Mouse (Mus musculus) heart, adult 18-20 months (tissue): ENCODE results near the gene Itsn2. TPM values are rescaled to one million over a fixed set of nuclear protein-coding genes. Genes with fewer than 3 reads are reported as not detected.
"Not testable (repeated sequence)": the region's sequence is repeated elsewhere in the genome, so short reads cannot be mapped to it uniquely, and the experiment has no call there.

ENCODE experiments used
- DNase-seq, 2 experiments: peaks; one replicate each; pipeline ENCODE4 v3.0.0; 2021 to 2022; ENCODE audit warnings: mixed read lengths in 1 of 2
- long read RNA-seq, 2 experiments: library from polyadenylated mRNA; stranded (forward); transcript quantifications; one replicate each; pipeline ENCODE4 v2.0.0; 2021
- total RNA-seq, 2 experiments: library from RNA; stranded (reverse); gene quantifications; 2 replicates each; pipeline ENCODE4 v1.2.3; 2021

Itsn2 gene
- total RNA-seq: 10 to 100 TPM; 36.6 to 37.3 TPM
- long read RNA-seq, experiment 1, full-length matches to known transcripts: 3 of 8 reads
- long read RNA-seq, experiment 1, partial matches to known transcripts: 3 of 8 reads
- long read RNA-seq, experiment 1, other reads (novel, unspliced or antisense): 2 of 8 reads
- long read RNA-seq, experiment 2, full-length matches to known transcripts: 2 of 4 reads
- long read RNA-seq, experiment 2, partial matches to known transcripts: 2 of 4 reads
- long read RNA-seq, experiment 2, other reads (novel, unspliced or antisense): 0 of 4 reads

DNA sequence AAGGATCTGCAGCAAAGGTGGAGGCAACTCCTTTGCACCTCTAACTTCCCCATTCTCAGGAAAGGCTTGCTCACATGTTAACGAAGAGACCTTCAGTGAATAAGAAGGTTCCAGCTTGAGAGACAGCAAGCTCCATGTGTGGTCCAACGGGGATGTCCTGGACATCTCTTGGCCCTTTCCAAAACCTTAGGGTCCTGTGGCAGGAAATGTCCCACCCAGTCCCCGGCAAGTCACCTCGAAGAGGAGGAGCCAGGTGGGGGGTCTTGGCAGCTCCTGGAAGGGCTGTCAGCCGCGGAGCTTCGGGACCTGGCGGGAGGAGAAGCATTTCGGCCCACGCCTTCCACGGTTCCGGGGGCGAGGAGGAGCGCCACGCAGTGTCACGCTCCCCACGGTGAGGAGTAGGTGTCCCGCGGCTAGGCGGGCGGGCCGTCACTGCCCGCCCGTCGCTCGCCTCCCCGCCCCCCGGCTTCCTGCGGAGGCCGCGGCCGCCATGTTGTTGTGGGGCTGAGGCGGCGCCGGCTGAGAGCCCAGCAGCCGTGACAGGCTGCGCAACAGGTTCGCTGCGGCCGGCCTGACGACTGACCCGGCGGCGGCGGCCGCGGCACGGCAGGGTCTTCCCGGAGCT is at the start of gene Itsn2, which contains the start of gene Gm3625:
Gene Itsn2, plus strand, starts transcription at position 98 of the 625 bp plus-strand sequence.
Gene Gm3625, minus strand, starts transcription at position 387 of the 625 bp plus-strand sequence.
- DNase-seq: peak; percentile 82 to 85

DNA sequence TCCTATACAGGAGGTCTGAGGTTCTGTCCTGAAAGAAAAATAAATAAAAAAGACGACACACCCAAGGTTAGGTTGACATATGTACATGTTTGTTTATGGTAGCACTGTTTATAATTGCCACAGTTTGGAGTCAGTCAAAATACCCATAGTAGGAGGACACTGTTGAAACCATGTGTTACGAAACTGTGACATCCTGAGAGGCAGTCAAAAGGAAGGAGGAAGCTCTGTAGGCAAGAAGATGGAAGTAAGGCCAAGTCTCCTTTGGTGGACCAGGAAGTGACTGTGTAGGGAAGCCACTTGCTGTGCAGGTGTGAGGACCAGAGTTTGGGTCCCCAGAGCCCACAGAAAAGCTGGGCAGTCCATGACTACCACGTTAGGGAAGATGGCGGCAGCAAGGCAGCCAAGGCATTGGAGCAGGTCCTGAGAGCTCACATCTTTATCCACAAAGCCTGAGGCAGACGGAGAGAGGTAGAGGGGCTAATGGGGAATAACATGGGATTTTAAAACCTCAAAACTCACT is 48.0 kb upstream of the Itsn2 start:
- DNase-seq: no peak

DNA sequence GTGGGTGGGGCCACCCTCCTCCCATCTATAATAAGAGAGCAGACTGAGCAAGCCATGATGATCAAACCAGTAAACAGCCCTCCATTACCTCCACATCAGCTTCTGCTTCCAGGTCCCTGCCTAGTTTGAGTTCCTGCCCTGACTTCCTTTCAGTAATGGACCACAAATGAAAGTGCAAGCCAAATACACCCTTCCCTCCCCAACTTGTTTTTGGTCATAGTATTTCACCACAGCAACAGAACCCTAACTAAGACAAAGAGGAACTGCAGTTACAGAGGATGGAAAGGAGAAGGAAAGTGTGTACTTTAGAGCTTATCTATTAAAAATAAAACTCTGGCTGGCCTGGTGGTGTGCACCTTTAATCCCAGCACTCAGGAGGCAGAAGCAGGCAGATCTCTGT is 47.0 kb upstream of the Itsn2 start:
- no peak for DNase-seq

DNA sequence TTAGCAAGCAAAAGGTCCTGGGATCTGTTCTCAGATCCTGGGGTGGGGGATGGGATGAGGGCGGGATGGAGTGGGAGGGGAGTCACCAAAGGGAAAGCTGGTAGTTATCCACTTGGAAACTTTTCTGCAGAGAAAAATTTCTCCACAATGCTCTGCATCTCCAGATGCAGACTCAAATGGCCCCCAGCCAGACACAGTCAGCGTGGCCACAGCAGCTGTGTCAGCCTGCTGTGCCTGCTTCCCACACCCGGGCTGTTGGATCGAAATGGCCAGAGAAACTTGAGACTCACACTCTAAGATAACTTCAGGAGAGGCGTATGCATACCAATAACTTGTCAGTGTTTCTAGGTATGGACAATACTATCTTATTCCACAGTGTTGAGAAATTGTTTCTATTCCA is 45.9 kb upstream of the Itsn2 start:
- peak; percentile 73 to 79 for DNase-seq

DNA sequence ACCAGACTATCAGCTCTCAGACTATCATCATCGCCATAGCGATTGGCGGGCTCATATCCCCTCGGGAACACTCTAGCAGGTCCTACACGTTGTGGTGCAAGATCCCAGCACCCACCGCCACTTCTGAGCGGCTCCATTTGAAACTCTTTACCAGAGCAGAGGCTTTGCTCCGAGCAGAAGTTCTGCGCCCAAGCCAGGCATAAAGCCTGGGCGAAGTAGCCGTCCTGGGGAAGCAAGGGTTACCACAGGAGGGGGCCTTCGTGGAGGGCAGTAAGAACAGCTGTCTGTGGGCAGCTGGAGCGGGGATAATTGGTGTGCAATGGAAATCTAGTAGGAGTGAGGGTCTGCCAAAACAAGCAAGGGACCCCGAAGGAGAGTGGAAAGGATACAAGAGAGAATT is 44.9 kb upstream of the Itsn2 start:
- DNase-seq: no peak

DNA sequence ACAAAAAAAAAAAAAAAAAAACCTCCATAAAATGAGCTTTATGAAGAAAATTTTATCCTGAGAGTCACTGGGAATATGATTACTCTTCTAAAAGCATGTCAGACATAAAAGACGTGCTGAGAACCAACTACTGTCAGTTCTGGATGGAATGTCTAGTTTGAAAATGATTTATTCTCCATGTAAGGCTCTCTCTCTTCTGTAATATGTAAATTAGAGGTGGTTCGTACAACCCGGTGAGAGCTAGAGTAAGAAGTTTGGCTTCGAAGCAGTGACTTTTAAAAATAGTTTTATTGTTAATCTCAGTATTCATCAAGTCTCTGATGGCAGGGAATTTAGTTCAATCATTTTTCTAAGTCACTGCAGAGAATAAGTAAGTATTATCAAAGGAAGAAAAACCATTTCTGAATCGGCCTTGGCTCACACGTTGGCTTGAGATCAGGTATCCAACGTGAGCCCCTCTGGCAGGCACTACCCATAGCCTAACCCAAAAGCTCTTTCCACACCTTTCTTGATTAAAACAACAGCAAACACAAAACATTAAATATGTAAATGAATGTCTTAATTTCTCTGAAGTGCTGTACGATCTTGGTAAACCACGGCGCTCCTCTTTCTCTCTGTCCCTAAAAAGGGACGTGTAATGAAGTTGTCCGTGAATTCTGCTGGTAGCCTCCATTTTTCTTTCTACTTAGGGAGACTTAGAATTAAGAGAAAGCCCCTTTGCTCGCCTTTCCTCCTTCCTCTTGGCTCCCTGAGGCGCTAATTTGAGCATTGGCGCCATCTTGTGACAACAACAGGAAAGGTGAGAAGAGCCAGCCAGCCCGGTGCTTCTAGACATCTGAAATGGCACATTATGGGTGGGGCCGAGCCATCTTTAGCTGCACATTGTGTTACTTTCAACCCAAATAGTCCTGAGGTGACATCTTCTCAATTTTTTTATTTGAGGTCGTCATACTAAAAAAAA is 44.1 kb upstream of the Itsn2 start:
- DNase-seq: peak; percentile 81 to 86

DNA sequence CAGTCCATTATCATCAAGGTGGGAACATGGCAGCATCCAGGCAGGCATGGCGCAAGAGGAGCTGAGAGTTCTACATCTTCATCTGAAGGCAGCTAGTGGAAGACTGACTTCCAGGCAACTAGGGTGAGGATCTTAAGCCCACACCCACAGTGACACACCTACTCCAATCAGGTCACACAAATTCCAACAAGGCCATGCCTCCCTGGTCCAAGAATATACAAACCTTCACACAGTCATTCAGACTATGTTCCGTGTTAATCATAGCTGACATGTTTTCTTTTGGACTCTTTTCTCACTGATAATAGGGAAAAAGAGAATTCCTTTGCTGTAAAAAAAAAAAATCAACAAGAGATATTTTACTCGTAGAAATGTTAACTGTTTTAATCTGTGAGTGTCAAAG is 38.7 kb upstream of the Itsn2 start:
- not testable (repeated sequence) for DNase-seq

DNA sequence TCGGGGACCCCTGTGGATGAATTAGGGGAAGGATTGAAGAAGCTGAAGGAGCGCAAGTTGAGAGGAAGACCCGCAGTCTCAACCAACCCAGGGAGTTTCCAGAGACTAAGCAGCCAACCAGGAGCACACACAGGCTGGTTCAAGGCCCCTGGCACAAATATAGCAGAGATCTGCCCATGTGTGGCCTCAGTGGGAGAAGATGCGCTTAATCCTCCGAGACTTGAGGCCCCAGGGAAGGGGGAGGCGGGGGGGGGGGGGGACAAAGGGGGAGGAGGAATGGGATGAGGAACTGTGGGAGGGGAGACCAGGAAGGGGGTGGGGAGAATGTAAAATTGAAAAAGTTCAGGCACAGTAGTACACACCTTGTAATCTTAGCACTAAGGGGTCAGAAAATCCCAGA is 37.0 kb upstream of the Itsn2 start:
- DNase-seq: no peak

DNA sequence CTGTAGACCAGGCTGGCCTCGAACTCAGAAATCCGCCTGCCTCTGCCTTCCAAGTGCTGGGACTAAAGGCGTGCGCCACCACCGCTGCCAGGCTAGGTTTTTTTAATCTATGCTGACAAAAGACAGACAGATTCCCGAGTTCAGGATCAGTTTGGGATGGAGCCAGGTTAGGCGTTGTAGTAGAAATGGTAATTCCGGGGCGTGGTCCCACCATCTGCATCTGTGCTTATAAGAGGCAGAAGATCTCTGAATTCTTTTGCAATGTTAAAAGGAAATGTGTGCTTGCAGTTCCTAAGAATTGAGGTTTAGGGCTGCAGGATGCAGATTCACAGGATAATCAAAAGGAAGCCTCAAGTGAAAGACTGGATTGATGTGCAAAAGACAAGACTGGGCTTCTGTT is 35.5 kb upstream of the Itsn2 start:
- DNase-seq: no peak

DNA sequence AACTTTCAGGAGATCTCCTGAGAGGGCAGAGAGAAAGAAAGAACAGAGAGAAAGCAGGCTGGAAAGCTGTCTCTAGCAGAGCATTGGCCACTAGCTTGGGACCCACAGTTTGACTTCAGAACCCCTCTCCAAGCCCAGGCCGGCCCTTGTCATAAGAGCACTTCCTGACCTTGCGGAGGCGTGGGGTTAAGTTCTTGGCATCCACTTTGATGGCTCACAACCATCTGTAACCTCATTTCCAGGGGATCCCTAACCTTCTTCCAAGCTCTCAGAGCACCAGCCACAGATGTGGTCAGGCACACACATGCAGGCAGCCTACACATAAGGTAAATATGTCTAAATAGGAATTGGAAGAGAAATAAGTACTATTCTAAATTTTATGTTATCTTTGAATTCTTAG is 35.0 kb upstream of the Itsn2 start:
- peak in 1 of 2 experiments; percentile 9 for DNase-seq

DNA sequence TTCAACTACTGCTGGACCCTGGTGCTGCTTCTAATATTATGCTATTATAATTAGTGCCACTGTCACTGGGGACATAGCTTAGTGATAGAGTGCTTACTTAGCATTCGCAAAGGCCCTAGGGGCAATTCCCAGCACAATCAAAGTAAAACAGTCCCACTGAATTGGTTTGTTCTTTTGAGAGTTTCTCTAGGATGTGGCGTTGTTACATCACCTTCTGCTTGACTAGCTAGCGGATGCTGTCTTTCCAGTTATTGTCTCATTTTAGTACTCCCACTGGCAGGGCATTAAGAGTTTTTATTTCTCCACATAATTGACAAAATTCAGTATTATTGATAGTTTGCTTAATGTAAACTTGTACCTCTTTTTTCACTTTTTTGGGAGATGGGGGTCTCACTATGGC is 34.4 kb upstream of the Itsn2 start:
- DNase-seq: no peak

DNA sequence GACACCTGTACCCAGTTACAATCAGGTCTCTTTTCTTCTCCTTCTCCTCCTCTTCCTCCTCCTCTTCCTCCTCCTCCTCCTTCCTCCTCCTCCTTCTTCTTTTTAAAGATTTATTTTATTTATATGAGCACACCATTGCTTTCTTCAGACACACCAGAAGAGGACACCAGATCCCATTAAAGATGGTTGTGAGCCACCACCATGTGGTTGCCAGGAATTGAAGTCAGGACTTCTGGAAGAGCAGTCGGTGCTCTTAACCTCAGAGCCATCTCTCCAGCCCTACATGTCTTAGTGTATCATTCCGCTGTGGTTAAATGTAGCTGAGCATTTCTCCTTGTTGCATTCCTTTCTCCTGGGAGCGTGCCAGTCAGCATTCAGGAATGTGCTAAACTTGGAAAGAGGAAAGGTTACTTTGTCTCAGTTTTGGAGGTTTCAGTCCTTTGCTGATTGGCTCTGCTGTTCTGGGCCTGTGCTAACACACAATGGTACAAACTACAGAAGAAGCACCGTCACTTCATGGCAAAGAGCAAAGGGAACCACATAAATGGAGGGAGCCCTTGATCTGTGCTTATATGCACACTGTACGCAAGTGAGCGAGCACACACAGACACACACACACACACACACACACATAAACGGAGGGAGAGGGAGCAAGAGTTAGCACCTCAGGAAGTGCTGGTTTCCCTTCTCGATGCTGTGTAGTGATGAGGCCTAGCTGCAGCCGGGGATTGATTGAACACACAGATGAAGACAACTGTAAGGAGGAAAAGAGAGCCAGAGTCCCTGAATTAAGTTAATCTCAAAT is 33.8 kb upstream of the Itsn2 start:
- peak; percentile 44 to 52 for DNase-seq

DNA sequence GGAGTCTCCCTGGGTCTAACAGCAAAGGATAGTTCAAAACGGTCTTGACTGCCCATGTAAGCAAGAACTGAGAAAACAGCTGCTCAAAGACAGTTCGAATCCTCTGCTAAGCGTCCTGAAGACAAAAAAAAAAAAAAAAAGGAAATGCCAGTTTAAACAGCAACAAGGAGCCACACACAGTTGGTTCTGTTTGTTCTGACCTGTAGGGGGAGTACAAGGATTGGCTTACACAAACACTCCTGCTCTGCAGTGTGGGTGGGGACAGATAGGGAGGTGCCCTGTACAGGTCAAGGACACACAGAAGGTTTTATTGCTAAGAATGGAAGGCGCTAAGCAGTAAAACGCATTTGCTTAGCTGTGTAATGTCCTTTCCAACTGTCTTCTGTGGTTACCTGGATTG is 20.6 kb upstream of the Itsn2 start:
- DNase-seq: peak; percentile 53 to 71

DNA sequence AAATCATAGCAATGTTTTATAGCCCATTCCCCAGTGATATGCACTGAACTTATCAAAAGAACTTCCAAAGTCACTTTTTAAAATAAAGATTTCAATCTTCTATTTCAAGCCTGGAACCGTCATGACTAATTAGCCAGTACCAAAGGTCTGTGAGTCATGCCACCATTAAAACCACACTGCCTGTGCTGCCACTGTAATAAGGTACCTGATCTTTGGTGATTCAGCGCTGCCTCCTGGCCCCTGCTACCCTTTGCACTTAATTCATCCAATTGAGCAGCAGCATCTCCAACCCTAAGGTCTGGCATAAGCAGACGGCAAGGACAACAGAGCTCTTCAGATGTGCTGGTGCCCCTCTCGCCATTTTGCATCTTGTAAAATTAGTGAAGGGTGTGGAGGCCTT is 18.4 kb upstream of the Itsn2 start:
- DNase-seq: no peak

DNA sequence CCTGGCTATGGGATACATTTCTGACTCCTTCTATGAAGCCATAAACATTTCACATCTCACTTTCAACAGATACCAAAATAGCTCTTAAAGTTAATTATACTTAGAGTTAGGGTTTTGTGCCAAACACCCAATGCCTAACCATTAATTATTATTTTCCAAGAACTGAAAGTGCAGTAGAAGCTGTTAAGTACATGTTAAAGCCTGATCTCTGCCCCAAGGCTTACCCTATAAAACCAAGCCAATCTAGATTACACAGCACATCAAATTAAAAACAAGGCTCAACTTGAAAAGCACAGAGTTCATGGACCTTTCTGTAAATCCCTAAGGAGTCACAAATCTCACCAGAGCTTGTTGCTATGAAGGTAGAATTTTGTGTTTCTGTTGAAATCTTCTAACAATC is 10.1 kb upstream of the Itsn2 start:
- DNase-seq: no peak

DNA sequence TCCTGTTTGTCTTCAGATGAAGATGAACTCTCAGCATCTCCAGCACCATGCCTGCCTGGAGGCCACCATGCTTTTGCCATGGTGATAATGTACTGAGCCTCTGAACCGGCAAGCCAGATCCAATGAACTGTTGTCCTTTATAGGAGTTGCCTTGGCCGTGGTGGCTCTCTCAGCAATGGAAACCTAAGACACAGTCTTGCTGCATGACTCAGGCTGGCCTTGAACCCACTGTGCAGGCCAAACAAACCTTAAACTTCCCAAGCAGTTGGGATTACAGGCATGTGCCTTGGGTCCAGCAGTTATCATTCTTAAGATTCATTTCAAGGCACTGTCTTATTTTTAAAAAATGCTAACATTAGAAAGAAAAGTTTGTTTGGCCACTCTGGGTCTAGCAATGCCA is 4.6 kb upstream of the Itsn2 start:
- no peak for DNase-seq

DNA sequence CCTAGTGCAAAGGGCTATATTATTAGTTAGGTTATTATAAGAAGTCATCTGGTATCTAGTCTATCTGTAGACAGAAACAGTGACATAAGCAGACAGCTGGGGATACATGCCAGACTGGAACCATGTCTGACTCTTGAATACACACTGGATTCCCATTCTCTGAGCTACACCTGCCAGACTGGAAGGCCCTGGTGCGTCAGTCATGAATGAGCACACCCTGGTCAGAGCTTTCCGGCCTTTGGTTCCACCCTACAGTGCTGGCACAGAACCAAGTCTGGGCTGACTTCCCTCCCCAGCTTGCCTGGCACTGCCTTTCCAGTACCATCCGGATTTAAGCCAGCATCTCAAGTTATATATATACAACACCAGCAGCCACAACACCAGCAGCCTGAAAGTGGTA is 3.8 kb upstream of the Itsn2 start:
- peak; percentile 44 to 50 for DNase-seq

DNA sequence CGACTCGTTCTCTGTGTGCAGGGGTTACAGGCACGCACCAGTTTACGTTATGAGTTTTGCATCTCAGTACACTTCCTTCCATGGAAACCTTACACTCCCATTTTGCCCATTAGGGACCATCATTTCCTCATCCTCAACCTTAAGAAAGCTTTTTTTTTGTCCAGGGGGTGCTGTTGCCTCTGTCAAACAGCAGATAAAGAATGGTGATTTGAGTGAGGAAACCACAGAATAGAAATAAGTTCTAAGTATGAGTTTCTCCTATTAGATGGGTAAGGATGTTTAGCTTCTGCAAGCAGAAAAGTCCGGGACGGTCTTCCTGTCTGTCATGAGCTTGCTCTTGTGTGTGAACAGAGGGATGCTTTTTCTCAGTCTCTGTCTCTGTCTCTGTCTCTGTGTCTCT is 413 bp upstream of the Itsn2 start:
- no peak for DNase-seq

DNA sequence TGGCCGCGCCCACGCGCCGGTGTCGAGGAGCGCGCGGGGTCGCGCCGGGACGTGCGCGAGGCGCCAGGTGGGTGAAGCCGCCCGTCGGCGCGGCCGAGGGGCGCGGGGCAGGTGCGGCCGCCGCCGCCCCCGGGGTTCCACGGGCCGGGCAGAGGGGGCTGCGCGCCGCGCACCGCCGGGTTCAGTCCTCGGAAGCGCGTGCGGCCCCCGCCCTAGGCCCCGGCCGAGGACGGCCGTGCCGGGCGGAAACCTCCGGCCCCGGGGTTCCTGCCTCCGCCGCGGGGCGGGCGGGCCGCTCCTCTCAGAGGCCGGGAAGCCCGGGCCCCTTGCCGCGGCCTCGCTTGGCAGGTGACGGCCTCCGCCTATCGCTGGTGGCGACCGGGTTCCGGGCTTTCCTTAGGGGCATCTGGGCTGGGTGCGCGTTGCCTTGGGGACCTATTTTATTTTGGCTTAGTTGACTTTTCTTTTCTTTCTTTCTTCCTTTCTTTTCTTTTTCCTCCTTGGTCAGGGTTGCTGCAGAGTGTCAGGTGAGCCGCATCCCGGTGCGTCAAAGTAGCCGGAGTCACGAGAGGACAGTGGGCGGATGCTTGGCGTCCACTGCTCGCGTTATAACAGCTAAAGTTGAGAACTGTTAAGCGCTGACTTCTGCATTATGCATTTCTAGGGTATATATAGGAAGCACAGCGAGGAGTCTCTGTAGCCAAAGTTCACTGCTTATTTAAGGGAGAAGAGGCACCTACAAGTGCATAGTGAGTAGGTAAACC is 910 bp downstream of the Itsn2 start:
- DNase-seq: peak; percentile 55 to 68

DNA sequence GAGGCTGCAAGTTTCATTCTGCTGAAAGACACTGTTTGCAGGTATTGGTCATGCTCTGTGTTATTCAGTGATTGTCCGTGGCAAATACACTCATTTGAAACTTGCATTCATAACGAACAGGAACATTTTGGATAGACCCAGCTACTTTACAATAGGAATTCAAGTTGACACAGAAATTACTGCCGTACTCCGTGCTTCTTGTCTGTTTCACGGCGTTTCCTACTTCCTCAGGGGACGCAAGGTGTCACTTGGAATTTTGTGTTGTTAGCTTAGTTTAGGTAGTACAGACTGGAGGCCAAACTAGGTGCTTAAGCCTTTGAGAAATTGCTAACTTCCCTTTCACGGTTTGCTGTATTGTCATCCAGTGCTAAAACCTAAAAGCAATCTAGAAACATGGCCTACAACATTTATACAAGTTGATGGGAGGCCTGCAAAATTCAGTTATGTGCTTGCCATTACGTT is 1.5 kb downstream of the Itsn2 start:
- no peak for DNase-seq

DNA sequence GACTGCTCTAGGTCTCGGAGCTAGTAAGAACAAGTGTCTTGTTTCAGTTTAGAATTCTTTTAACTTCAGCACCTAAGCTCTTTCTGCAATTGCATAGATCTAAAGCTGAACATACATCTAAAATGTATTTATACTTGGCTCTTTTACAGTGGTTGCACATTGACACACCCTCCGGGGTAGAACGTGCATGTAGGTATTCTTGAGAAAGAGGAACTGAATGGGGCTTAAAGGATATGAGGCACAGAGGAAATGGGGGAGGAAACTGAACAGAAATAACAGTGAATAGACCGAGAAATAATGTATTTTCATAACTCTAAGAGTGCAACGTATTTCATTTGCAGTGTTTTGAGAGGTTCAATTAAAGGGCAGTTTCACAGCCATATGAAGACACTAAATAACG is 2.6 kb downstream of the Itsn2 start:
- DNase-seq: no peak
